Mouse (Mus musculus): ENCODE measurements around the gene Kctd21. TPM values are rescaled to one million over a fixed set of nuclear protein-coding genes. Genes with fewer than 3 reads are reported as not detected.

Kctd21 gene
- total RNA-seq (2015; ENCODE audit: low replicate concordance) (0.42 TPM in 1 of 2 replicates, not detected in the other), total RNA-seq (2017; ENCODE audit: low replicate concordance) (0.14 and 0.43 TPM in 2 replicates)

GRCm38 (mm10) chr7:97331726-97332666 lies at the start of gene Kctd21, which contains the start of gene Usp35:
Kctd21 (plus strand) TSS chr7:97332327.
Usp35 (minus strand) TSS chr7:97332020.
- peak; percentile 96 for ATAC-seq (replicated peaks; ENCODE audit: low FRiP score, poor library complexity, severe bottlenecking)

GRCm38 (mm10) chr7:97296986-97297385 lies 35.1 kb upstream of the Kctd21 start:
- ATAC-seq (replicated peaks; ENCODE audit: low FRiP score, poor library complexity, severe bottlenecking), result no peak

GRCm38 (mm10) chr7:97297466-97297865 lies 34.7 kb upstream of the Kctd21 start:
- ATAC-seq (replicated peaks; ENCODE audit: low FRiP score, poor library complexity, severe bottlenecking), result peak; percentile 81

GRCm38 (mm10) chr7:97298279-97298678 lies 33.8 kb upstream of the Kctd21 start:
- ATAC-seq (replicated peaks; ENCODE audit: low FRiP score, poor library complexity, severe bottlenecking), result no peak

- no peak for ATAC-seq (replicated peaks; ENCODE audit: low FRiP score, poor library complexity, severe bottlenecking)
Measured at GRCm38 (mm10) chr7:97298943-97299342, 33.2 kb upstream of the Kctd21 start.

GRCm38 (mm10) chr7:97300914-97301313 lies 31.2 kb upstream of the Kctd21 start:
- ATAC-seq (replicated peaks; ENCODE audit: low FRiP score, poor library complexity, severe bottlenecking), result no peak

- ATAC-seq (replicated peaks; ENCODE audit: low FRiP score, poor library complexity, severe bottlenecking), result no peak
Measured at GRCm38 (mm10) chr7:97301321-97301720, 30.8 kb upstream of the Kctd21 start.

GRCm38 (mm10) chr7:97302261-97302660 lies 29.9 kb upstream of the Kctd21 start:
- ATAC-seq (replicated peaks; ENCODE audit: low FRiP score, poor library complexity, severe bottlenecking), result no peak

- no peak for ATAC-seq (replicated peaks; ENCODE audit: low FRiP score, poor library complexity, severe bottlenecking)
Measured at GRCm38 (mm10) chr7:97302876-97303275, 29.3 kb upstream of the Kctd21 start.

GRCm38 (mm10) chr7:97303614-97304013 lies 28.5 kb upstream of the Kctd21 start:
- no peak for ATAC-seq (replicated peaks; ENCODE audit: low FRiP score, poor library complexity, severe bottlenecking)

- ATAC-seq (replicated peaks; ENCODE audit: low FRiP score, poor library complexity, severe bottlenecking), result no peak
Measured at GRCm38 (mm10) chr7:97304471-97304870, 27.7 kb upstream of the Kctd21 start.

- no peak for ATAC-seq (replicated peaks; ENCODE audit: low FRiP score, poor library complexity, severe bottlenecking)
Measured at GRCm38 (mm10) chr7:97305206-97305605, 26.9 kb upstream of the Kctd21 start.

- no peak for ATAC-seq (replicated peaks; ENCODE audit: low FRiP score, poor library complexity, severe bottlenecking)
Measured at GRCm38 (mm10) chr7:97306813-97307212, 25.3 kb upstream of the Kctd21 start.

GRCm38 (mm10) chr7:97307546-97307945 lies 24.6 kb upstream of the Kctd21 start:
- no peak for ATAC-seq (replicated peaks; ENCODE audit: low FRiP score, poor library complexity, severe bottlenecking)

GRCm38 (mm10) chr7:97309461-97310340 lies 22.4 kb upstream of the Kctd21 start:
- no peak for ATAC-seq (replicated peaks; ENCODE audit: low FRiP score, poor library complexity, severe bottlenecking)

GRCm38 (mm10) chr7:97310341-97310635 lies 21.8 kb upstream of the Kctd21 start:
- no peak for ATAC-seq (replicated peaks; ENCODE audit: low FRiP score, poor library complexity, severe bottlenecking)

GRCm38 (mm10) chr7:97311620-97312019 lies 20.5 kb upstream of the Kctd21 start:
- no peak for ATAC-seq (replicated peaks; ENCODE audit: low FRiP score, poor library complexity, severe bottlenecking)

- no peak for ATAC-seq (replicated peaks; ENCODE audit: low FRiP score, poor library complexity, severe bottlenecking)
Measured at GRCm38 (mm10) chr7:97312196-97312595, 19.9 kb upstream of the Kctd21 start.

GRCm38 (mm10) chr7:97312856-97313255 lies 19.3 kb upstream of the Kctd21 start:
- no peak for ATAC-seq (replicated peaks; ENCODE audit: low FRiP score, poor library complexity, severe bottlenecking)

- no peak for ATAC-seq (replicated peaks; ENCODE audit: low FRiP score, poor library complexity, severe bottlenecking)
Measured at GRCm38 (mm10) chr7:97313364-97313995, 18.6 kb upstream of the Kctd21 start.
